Mouse (Mus musculus) ES-E14 (cell line): ENCODE data around the gene Bcl2l10. TPM values are rescaled to one million over a fixed set of nuclear protein-coding genes. Genes with fewer than 3 reads are reported as not detected.

Experiments used
- DNase-seq: peaks from one replicate; pipeline ENCODE4 v3.0.0-alpha.2; 2013; ENCODE audit warnings: low read depth, low spot score
- H3K27ac ChIP-seq: 2 replicates; pipeline ENCODE4 v1.5.1; 2012; ENCODE audit warnings: low read depth, mild to moderate bottlenecking, low read length, moderate library complexity, mixed read lengths; ENCODE audit not compliant: poor library complexity, insufficient read depth, severe bottlenecking
- H3K36me3 ChIP-seq: 2 replicates; pipeline ENCODE4 v1.6.1; 2012; ENCODE audit warnings: mild to moderate bottlenecking, low read length, moderate library complexity, mixed read lengths; ENCODE audit not compliant: control insufficient read depth, poor library complexity, insufficient read depth, severe bottlenecking
- H3K4me1 ChIP-seq, 2 experiments: fragments of 150-350 bp in 1 of 2; sonication (generic) in 1 of 2; 2 replicates each; pipeline ENCODE4 v1.6.1; 2012; ENCODE audit warnings: low read length in 2 of 2, mild to moderate bottlenecking in 1 of 2, mixed read lengths in 1 of 2; ENCODE audit not compliant: control insufficient read depth in 2 of 2, insufficient read depth in 2 of 2, poor library complexity in 1 of 2
- H3K4me3 ChIP-seq, 2 experiments: fragments of 150-350 bp in 1 of 2; sonication (generic) in 1 of 2; 2 replicates each; pipeline ENCODE4 v1.5.1; 2012; ENCODE audit warnings: low read length in 2 of 2, low read depth in 1 of 2, mild to moderate bottlenecking in 1 of 2, mixed read lengths in 1 of 2; ENCODE audit not compliant: insufficient read depth in 1 of 2, poor library complexity in 1 of 2, severe bottlenecking in 1 of 2
- H3K9ac ChIP-seq: 2 replicates; pipeline ENCODE4 v1.6.1; 2012; ENCODE audit warnings: low read depth, mild to moderate bottlenecking, low read length, mixed read lengths; ENCODE audit not compliant: poor library complexity, insufficient read depth, severe bottlenecking
- H3K9me3 ChIP-seq: fragments of 150-350 bp; sonication (generic); 2 replicates; pipeline ENCODE4 v1.6.1; 2012; ENCODE audit warnings: low read depth, mild to moderate bottlenecking, low read length; ENCODE audit not compliant: control insufficient read depth, insufficient read depth
- CHD2 ChIP-seq: IDR thresholded peaks from 2 replicates; pipeline ENCODE4 v1.6.1; 2014; ENCODE audit warnings: mild to moderate bottlenecking, low read depth, low read length, inconsistent platforms
- HCFC1 ChIP-seq: IDR thresholded peaks from 2 replicates; pipeline ENCODE4 v1.6.1; 2012; ENCODE audit warnings: low read length, inconsistent platforms, borderline replicate concordance; ENCODE audit not compliant: insufficient read depth
- MAFK ChIP-seq: IDR thresholded peaks from 2 replicates; pipeline ENCODE4 v1.6.1; 2014; ENCODE audit warnings: mild to moderate bottlenecking, low read depth, low read length, inconsistent platforms; ENCODE audit not compliant: insufficient read depth
- ZC3H11A ChIP-seq: IDR thresholded peaks from 2 replicates; pipeline ENCODE4 v1.6.1; 2012; ENCODE audit warnings: low read depth, mild to moderate bottlenecking, inconsistent platforms, low read length, borderline replicate concordance
- ZNF384 ChIP-seq: IDR thresholded peaks from 2 replicates; pipeline ENCODE4 v1.6.1; 2012; ENCODE audit warnings: low read depth, low read length, inconsistent platforms
- in situ Hi-C, 2 experiments: fragments of 600-800 bp; cut with MboI; formaldehyde crosslinking; loops; one replicate each; pipeline ENCODE4 v1.15.1; 2025; ENCODE audit warnings: low sequenced_read_pairs in 2 of 2, inconsistent platforms in 1 of 2; ENCODE audit not compliant: unreplicated experiment in 2 of 2
- total RNA-seq: library from RNA; depleted of rRNA; stranded (reverse); fragments of 300-350 nt; gene quantifications from 2 replicates; pipeline ENCODE4 v1.2.3, GENCODE M21; 2012; rRNA removed

The Bcl2l10 gene
- total RNA-seq = 0.71 and 1.1 TPM in 2 replicates

DNA sequence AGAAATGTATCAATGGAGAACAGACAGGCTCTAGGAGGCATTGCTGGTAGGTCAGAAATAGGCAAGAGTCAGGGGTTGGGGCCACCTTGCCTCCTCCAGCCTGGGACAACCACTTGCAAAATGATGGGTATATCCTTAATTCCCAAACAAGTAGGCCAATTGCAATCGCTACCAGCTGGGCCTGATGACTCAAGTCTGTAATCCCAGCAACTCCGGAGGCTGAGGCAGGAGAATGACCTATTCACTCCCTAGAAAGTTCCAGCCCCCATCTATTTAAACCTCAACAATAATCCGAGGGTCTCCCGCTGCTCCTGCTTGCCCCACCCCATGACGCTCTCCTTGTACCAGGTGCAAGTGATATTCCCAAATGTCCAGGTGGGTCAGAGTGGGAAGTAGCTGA, at the start of gene Bcl2l10:
Gene Bcl2l10 (plus strand): TSS at position 301 of the 400 bp plus-strand sequence.
- peak within 1 kb of the TSS; percentile 13; the same call in 1 of the 2 replicates for H3K9ac ChIP-seq
- in situ Hi-C loops = no loop called here
- no peak for TF ChIP-seq CHD2
- no peak for TF ChIP-seq MAFK
- no peak for TF ChIP-seq ZNF384
- no peak for TF ChIP-seq HCFC1
- TF ChIP-seq ZC3H11A = no peak
- DNase-seq = no peak
- H3K9me3 ChIP-seq = no peaks in the 10 kb centered on the region
- peak within 1 kb of the TSS; percentile 37 to 54; a peak in 3 of 4 replicates for H3K4me3 ChIP-seq
- peaks cover 3% of the 10 kb centered on the region; the same call in 1 of the 2 replicates for H3K36me3 ChIP-seq
- no peak within 1 kb of the TSS for H3K27ac ChIP-seq
- peaks cover 0 to 5% of the 10 kb centered on the region in 2 experiments; a peak in 1 of 4 replicates for H3K4me1 ChIP-seq

DNA sequence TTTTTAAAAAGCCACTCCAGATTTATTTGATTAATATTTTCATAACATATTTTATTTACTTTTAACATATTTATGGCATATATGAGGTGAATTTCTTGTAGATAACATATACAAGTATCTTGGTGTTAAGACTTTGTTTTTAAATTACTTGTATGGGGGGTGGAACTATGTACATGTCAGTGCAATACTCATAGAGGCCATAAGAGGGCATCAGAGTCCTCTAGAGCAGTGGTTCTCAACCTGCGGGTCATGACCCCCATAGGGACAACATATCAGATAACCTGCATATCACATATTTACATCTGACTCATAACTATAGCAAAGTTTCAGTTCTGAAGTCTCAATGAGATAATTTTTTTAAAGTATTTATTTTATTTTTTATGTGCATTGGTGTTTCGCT, 48.2 kb upstream of the Bcl2l10 start:
- Histone ChIP-seq H3K9ac (no peak overlapping the region), H3K36me3 (no peaks in the 10 kb centered on the region), H3K4me1 (peaks cover 0 to 2% of the 10 kb centered on the region in 2 experiments; a peak in 1 of 4 replicates), H3K9me3 (no peaks in the 10 kb centered on the region), H3K27ac (no peak overlapping the region), H3K4me3 (no peak overlapping the region)
- in situ Hi-C loops = no loop called here
- DNase-seq = peak; percentile 51
- peak; percentile 52; the same call in 1 of the 2 replicates for TF ChIP-seq ZC3H11A
- no peak for TF ChIP-seq ZNF384
- no peak for TF ChIP-seq HCFC1
- TF ChIP-seq CHD2 = peak; percentile 97
- TF ChIP-seq MAFK = no peak

DNA sequence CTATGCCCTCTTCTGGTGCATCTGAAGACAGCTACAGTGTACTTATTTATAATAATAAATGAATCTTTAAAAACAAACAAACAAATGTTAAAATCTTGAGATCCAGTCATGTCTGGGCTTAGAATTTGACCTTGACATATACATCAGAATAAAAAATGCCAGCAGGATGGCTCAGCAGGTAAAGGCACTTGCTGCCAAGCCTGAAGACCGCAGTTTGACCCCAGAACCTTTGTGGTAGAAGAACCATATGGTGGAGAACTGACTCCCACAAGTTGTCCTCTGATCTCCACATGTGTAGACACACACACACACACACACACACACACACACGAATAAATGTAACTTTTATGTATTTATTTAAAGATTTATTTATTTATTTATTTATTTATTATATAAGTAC, 44.5 kb upstream of the Bcl2l10 start:
- in situ Hi-C loops = no loop called here

DNA sequence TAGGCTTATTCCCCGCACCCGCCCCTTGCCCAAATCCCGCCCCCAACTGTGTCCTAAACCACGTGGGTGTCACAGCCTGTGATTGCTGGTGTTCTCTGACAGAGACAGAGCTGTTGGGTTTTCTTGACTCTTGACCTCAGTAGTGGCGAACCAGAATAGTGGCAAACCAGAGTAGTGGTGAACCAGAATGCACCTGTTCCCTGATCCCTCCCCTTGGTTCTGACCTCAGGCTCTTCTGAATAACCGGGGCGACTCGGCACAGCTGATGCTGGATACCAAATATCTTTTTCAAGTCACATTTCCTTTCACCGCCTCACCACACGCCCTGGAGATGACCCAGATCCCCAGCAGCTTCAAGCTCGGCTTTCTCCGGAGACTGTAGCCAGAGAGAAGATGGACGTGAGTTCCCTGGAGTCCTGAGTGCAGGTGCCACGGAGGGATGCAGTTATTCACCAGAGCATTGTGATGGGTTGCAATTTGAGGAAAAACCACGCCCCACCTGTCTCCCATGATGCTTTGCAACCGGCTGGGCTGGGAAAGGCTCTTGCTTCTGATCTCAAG, 43.8 kb upstream of the Bcl2l10 start:
- H3K9ac ChIP-seq = peak overlapping the region; percentile 70
- H3K9me3 ChIP-seq = no peaks in the 10 kb centered on the region
- TF ChIP-seq ZNF384 (no peak), MAFK (no peak), ZC3H11A (no peak)
- peak overlapping the region; percentile 61 to 69 for H3K4me3 ChIP-seq
- in situ Hi-C loops = no loop called here
- no peaks in the 10 kb centered on the region for H3K36me3 ChIP-seq
- H3K4me1 ChIP-seq = peaks cover 0 to 2% of the 10 kb centered on the region in 2 experiments; a peak in 1 of 4 replicates
- peak overlapping the region; percentile 79 for H3K27ac ChIP-seq
- DNase-seq = peak; percentile 91

More for the DNA sequence above, 44.5 kb upstream of the Bcl2l10 start:
- Histone ChIP-seq H3K9ac (no peak overlapping the region), H3K4me3 (no peak overlapping the region), H3K36me3 (no peaks in the 10 kb centered on the region), H3K9me3 (no peaks in the 10 kb centered on the region), H3K27ac (peak overlapping the region; percentile 79; the same call in 1 of the 2 replicates), H3K4me1 (peaks cover 0 to 2% of the 10 kb centered on the region in 2 experiments; a peak in 1 of 4 replicates)
- no peak for TF ChIP-seq CHD2
- no peak for TF ChIP-seq ZNF384
- DNase-seq = no peak
